Mouse (Mus musculus): ENCODE measurements around the gene Hist1h2ai. TPM values are rescaled to one million over a fixed set of nuclear protein-coding genes. Genes with fewer than 3 reads are reported as not detected.
A peak's percentile ranks its signal among the peaks of the same experiment; 100 is the strongest.
"Not testable (repeated sequence)": the region's sequence is repeated elsewhere in the genome, so short reads cannot be mapped to it uniquely, and the experiment has no call there.

The Hist1h2ai gene
- total and polyA plus RNA-seq, 3 experiments = 1.6 to 9.1 (median 3.5) TPM

DNA sequence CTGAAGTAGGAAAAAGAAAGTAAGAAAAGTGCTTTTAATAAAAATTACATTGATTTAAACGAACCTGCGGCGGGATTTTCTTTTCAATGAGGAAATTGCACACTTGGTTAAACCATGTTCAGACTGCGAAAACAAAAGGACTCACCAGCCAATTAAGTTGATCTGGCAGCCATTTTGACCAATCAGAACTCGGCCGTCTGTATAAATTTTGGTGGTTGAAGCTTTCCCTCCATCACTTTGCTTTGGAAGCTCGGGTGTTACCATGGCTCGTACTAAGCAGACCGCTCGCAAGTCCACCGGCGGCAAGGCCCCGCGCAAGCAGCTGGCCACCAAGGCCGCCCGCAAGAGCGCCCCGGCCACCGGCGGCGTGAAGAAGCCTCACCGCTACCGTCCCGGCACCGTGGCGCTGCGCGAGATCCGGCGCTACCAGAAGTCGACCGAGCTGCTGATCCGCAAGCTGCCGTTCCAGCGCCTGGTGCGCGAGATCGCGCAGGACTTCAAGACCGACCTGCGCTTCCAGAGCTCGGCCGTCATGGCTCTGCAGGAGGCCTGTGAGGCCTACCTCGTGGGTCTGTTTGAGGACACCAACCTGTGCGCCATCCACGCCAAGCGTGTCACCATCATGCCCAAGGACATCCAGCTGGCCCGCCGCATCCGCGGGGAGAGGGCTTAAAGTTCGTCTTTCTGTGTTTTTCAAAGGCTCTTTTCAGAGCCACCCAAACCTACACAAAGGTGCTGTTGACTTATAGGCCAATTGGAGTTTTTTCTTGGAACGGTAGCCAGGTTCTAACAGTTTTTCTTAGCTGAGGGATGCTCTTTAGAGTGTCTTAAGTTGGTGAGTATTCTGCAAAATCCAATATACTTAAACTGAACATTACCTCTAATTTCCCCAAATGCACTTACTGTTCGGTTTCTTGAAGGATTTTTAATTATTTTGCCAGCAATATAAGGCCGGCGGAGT lies 1.5 kb downstream of the Hist1h2ai start, which contains the start of gene Hist1h3h:
Gene Hist1h3h (plus strand): TSS at position 263 of the 961 bp plus-strand sequence.
- Histone ChIP-seq H3K27ac (peak within 1 kb of the TSS; percentile 42), H3K4me3 (peak within 1 kb of the TSS; percentile 35; the same call in 1 of the 2 replicates), H3K9ac (ENCODE audit: low read depth, low read length) (peak within 1 kb of the TSS; percentile 52)
- not testable (repeated sequence) for H3K27me3 ChIP-seq (ENCODE audit: control insufficient read depth, insufficient read depth, low read length); H3K4me1 ChIP-seq (ENCODE audit: control insufficient read depth, insufficient read depth, low read length); H3K79me2 ChIP-seq (replicated peaks; ENCODE audit: control insufficient read depth, insufficient read depth, low read length); H3K36me3 ChIP-seq (ENCODE audit: control insufficient read depth, insufficient read depth, low read length)
- 12% methylated on average over 26 of the region's 56 CpGs for WGBS
- peak; percentile 75 to 85 for DNase-seq
- intact Hi-C loops (cut with DNase I) = loop anchor here (2.0 to 10.0 kb wide), 5 partner anchors 197 to 1977 kb away; partner anchors contain the start of genes Hist1h1t, Hist1h4c, Hist1h4d and Hist1h4i
- TF ChIP-seq POLR2A (IDR thresholded peaks at IDR 0.05; ENCODE audit: insufficient read depth, low read depth, low read length) = peak; percentile 65; the same call in 1 of the 2 replicates

DNA sequence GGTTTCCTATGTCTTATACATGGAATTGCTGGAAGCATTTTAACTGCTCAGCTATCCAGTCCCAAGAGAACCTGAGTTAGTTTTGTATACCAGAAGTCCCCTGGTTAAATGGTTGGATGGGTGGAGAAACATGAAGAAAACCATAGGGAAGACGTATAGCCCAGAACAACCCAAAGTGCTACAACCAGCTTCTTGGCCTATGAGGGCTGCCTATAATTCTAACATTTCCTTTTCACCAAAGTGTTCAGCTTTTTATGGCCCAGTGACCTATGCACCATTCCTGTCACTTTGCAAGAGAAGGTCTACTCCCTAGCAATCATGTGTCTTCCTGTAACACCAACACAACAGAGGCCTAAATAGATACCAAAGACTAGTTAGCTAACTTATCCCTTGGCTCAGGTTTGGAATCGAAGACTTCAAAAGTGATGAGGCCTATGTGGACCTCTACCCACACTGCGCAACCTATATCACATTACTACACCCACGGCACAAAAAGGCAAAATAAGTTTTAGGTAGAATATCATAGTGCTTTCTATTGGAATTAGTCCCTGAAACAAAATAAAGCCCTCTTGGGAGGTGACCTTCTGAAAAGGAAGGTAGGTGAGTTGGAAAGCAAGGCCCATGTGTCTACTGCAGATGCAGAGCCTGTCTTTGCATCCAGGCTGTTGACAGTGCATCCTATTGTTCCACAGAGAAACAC lies 2.3 kb downstream of the Hist1h2ai start:
- no peaks in the 10 kb centered on the region for H3K79me2 ChIP-seq (replicated peaks; ENCODE audit: control insufficient read depth, insufficient read depth, low read length)
- no peak overlapping the region for H3K27ac ChIP-seq
- H3K4me3 ChIP-seq = no peak overlapping the region
- no peaks in the 10 kb centered on the region for H3K27me3 ChIP-seq (ENCODE audit: control insufficient read depth, insufficient read depth, low read length)
- H3K36me3 ChIP-seq (ENCODE audit: control insufficient read depth, insufficient read depth, low read length) = peaks cover 2% of the 10 kb centered on the region; the same call in 1 of the 2 replicates
- DNase-seq = no peak
- peaks cover 3% of the 10 kb centered on the region for H3K4me1 ChIP-seq (ENCODE audit: control insufficient read depth, insufficient read depth, low read length)
- TF ChIP-seq EP300 (IDR thresholded peaks at IDR 0.05; ENCODE audit: insufficient read depth, low read depth, low read length) (no peak), CTCF (IDR thresholded peaks at IDR 0.05) (no peak)
- intact Hi-C loops (cut with DNase I) = loop anchor here (10.0 kb wide), 4 partner anchors 196 to 1976 kb away; partner anchors contain the start of genes Hist1h1t, Hist1h4c and Hist1h4d
- 89% methylated on average over 4 of the region's 4 CpGs for WGBS
- no peak overlapping the region for H3K9ac ChIP-seq (ENCODE audit: low read depth, low read length)

DNA sequence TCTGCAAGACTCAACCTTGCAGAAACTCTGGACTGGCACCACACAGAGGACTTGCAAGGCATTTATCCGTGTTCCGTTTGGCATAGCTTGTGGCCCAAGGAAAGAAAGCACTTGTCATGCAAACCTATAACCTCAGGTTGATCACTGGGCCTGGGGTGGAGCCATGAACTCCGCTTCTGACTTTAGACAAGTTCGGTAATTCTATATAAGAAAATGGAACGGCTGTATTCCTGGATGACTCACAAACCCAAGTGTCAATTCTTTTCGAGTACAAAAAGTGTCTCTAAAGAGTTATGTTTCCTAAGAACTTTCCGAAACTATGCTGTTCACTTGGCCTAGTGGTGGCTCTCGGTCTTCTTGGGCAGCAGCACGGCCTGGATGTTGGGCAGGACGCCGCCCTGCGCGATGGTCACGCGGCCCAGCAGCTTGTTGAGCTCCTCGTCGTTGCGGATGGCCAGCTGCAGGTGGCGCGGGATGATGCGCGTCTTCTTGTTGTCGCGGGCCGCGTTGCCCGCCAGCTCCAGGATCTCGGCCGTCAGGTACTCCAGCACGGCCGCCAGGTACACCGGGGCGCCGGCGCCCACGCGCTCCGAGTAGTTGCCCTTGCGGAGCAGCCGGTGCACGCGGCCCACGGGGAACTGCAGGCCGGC lies 5.0 kb downstream of the Hist1h2ai start:
- H3K4me3 ChIP-seq = peak overlapping the region; percentile 50
- not testable (repeated sequence) for H3K9ac ChIP-seq (ENCODE audit: low read depth, low read length); H3K4me1 ChIP-seq (ENCODE audit: control insufficient read depth, insufficient read depth, low read length); DNase-seq; H3K27me3 ChIP-seq (ENCODE audit: control insufficient read depth, insufficient read depth, low read length); H3K27ac ChIP-seq; H3K36me3 ChIP-seq (ENCODE audit: control insufficient read depth, insufficient read depth, low read length); H3K79me2 ChIP-seq (replicated peaks; ENCODE audit: control insufficient read depth, insufficient read depth, low read length)
- TF ChIP-seq CTCF (IDR thresholded peaks at IDR 0.05) = peak; percentile 8; the same call in 1 of the 2 replicates
- WGBS = 5% methylated on average over 25 of the region's 44 CpGs
- intact Hi-C loops (cut with DNase I) = loop anchor here (2.0 kb wide), 1 partner anchor 30 kb away; the partner anchor contains the start of gene Hist1h4k

DNA sequence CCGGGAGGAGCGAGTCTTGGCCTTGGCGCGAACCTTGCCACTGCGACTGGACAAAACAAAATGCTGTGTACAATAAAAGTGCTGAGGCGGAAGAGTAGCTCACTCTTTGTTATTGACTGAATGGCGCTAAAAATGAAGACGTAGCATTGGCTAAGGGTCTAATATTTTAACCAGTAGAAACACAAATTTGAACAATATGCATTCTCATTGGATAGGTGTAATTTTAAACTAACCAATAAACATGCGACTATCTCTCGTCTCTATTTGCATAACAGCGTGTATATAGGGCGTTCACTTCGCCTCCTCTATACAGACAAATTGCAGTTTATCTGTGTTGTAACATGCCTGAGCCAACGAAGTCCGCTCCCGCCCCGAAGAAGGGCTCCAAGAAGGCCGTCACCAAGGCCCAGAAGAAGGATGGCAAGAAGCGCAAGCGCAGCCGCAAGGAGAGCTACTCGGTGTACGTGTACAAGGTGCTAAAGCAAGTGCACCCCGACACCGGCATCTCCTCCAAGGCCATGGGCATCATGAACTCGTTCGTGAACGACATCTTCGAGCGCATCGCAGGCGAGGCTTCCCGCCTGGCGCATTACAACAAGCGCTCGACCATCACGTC lies 5.6 kb downstream of the Hist1h2ai start, which contains the start of gene Hist1h2bm:
Gene Hist1h2bm (plus strand): TSS at position 288 of the 616 bp plus-strand sequence.
- H3K27ac ChIP-seq = 0 out of 2 replicates have a peak within 1 kb of the TSS, but pooled peaks have one; percentile 4
- H3K9ac ChIP-seq (ENCODE audit: low read depth, low read length) = peak within 1 kb of the TSS; percentile 65
- not testable (repeated sequence) for H3K4me1 ChIP-seq (ENCODE audit: control insufficient read depth, insufficient read depth, low read length); H3K27me3 ChIP-seq (ENCODE audit: control insufficient read depth, insufficient read depth, low read length); H3K36me3 ChIP-seq (ENCODE audit: control insufficient read depth, insufficient read depth, low read length); H3K79me2 ChIP-seq (replicated peaks; ENCODE audit: control insufficient read depth, insufficient read depth, low read length)
- peak; percentile 59 to 61 for DNase-seq
- intact Hi-C loops (cut with DNase I) = loop anchor here (2.0 kb wide), 1 partner anchor 29 kb away; the partner anchor contains the start of gene Hist1h4k
- peak within 1 kb of the TSS; percentile 50 for H3K4me3 ChIP-seq
- TF ChIP-seq POLR2A (IDR thresholded peaks at IDR 0.05; ENCODE audit: insufficient read depth, low read depth, low read length) = peak; percentile 87
- WGBS = under 1% methylated on average over 34 of the region's 37 CpGs

DNA sequence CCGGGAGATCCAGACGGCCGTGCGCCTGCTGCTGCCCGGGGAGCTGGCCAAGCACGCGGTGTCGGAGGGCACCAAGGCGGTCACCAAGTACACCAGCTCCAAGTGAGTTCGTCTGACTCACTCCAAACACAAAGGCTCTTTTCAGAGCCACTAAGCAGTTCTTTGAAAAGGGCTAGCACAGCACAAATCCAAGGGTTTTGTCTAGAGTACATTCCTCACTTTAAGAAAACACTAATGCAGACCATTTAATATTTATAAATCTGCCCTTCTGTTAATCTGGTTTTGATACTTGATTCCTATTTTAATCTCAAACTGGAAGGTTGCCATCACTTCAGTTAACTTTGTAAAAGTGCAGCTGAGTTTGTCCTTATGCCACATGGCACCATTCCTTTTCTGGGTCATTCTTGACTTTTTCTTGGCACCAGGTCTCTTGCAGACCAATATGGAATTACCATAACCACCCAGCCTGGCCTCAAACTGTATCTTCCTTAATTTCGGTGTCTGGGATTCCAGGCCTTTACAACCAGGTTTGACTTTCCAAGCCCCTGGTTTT lies 6.2 kb downstream of the Hist1h2ai start:
- Histone ChIP-seq H3K9ac (ENCODE audit: low read depth, low read length) (peak overlapping the region; percentile 65), H3K4me1 (ENCODE audit: control insufficient read depth, insufficient read depth, low read length) (peaks cover 2% of the 10 kb centered on the region), H3K27ac (no peak overlapping the region), H3K4me3 (peak overlapping the region; percentile 50), H3K36me3 (ENCODE audit: control insufficient read depth, insufficient read depth, low read length) (peaks cover 2% of the 10 kb centered on the region; the same call in 1 of the 2 replicates), H3K79me2 (replicated peaks; ENCODE audit: control insufficient read depth, insufficient read depth, low read length) (no peaks in the 10 kb centered on the region), H3K27me3 (ENCODE audit: control insufficient read depth, insufficient read depth, low read length) (no peaks in the 10 kb centered on the region)
- DNase-seq = no peak
- intact Hi-C loops (cut with DNase I) = no loop called here
- no peak for TF ChIP-seq EP300 (IDR thresholded peaks at IDR 0.05; ENCODE audit: insufficient read depth, low read depth, low read length)
- no peak for TF ChIP-seq POLR2A (IDR thresholded peaks at IDR 0.05; ENCODE audit: insufficient read depth, low read depth, low read length)
- no peak for TF ChIP-seq CTCF (IDR thresholded peaks at IDR 0.05)
- WGBS = 6% methylated on average over 11 of the region's 11 CpGs

All from heart, adult 2 months (tissue).